Mouse (Mus musculus) lung, embryonic 15.5 days (tissue): ENCODE data around the gene Nuak1. TPM values are rescaled to one million over a fixed set of nuclear protein-coding genes. Genes with fewer than 3 reads are reported as not detected.

Source experiments
- ATAC-seq: fragments of 200-750 bp; cut with Nextera tagmentation; 2 replicates; pipeline ENCODE4 v1.8.0; 2017; ENCODE audit warnings: moderate number of reproducible peaks, borderline replicate concordance; ENCODE audit not compliant: low FRiP score, low TSS enrichment; ENCODE audit errors: extremely low read depth
- H3K27ac ChIP-seq: fragments of 300-500 bp; sonication (generic); 2 replicates; pipeline ENCODE4 v1.5.1; 2015; ENCODE audit warnings: moderate library complexity, mild to moderate bottlenecking, inconsistent platforms
- H3K27me3 ChIP-seq: fragments of 300-500 bp; sonication (generic); 2 replicates; pipeline ENCODE4 v1.6.1; 2015; ENCODE audit warnings: inconsistent platforms
- H3K36me3 ChIP-seq: fragments of 300-500 bp; sonication (generic); 2 replicates; pipeline ENCODE4 v1.6.1; 2015; ENCODE audit warnings: inconsistent platforms
- H3K4me1 ChIP-seq: fragments of 300-500 bp; sonication (generic); 2 replicates; pipeline ENCODE4 v1.6.1; 2015; ENCODE audit warnings: inconsistent platforms
- H3K4me2 ChIP-seq: fragments of 300-500 bp; sonication (generic); 2 replicates; pipeline ENCODE4 v1.6.1; 2015; ENCODE audit warnings: inconsistent platforms, mild to moderate bottlenecking, moderate library complexity
- H3K4me3 ChIP-seq: fragments of 300-500 bp; sonication (generic); 2 replicates; pipeline ENCODE4 v1.5.1; 2015; ENCODE audit warnings: mild to moderate bottlenecking, inconsistent platforms
- H3K9ac ChIP-seq: fragments of 300-500 bp; sonication (generic); 2 replicates; pipeline ENCODE4 v1.6.1; 2015; ENCODE audit warnings: inconsistent platforms
- H3K9me3 ChIP-seq: fragments of 300-500 bp; sonication (generic); 2 replicates; pipeline ENCODE4 v1.6.1; 2016; ENCODE audit warnings: inconsistent platforms
- WGBS: fragments of 180-500 bp; shearing (Covaris S2); methylation state at CpG from one replicate; pipeline ENCODE4 v1.1.7; 2015; 5-methylcytosine and 5-hydroxymethylcytosine counted together
- polyA plus RNA-seq: library from polyadenylated mRNA; unstranded; fragments of >200 nt; fragmentation: Nextera tagmentation; extraction: Ambion mirVana; gene quantifications from 2 replicates; pipeline ENCODE4 v1.2.1, GENCODE M21; 2015

Gene Nuak1
- polyA plus RNA-seq, 1 experiment from 2014 or later, result 2.6 TPM

DNA sequence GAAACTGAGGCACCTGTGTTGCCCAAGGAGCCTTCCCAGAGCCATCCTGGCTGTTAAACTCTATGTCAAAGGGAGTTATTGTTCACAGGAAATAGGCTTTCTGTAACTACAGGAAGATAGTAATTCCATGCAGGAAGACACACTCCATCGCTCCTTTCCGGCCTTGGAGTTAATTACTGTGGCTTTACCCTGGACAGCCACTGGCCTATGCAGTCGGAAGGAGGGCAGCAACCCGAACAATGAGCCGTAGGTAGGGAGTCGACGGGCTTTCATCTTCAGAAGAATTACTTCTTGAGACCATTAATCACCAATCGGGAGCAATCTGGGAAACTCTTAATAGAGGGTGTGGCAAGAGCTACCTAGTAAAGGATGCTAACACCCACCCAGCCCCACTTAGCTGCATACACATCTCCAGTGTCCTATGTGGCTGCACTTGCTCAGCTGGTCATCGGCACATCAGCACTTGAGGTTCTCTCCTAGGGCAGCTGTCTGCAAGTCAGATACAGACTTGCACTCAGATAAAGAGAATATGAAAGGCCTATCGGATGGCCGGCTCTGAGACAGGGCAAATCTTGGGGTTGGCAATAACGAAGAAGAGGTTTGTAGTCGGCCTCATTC is 53.7 kb downstream of the Nuak1 start:
- WGBS, result 70% methylated on average over 13 of the region's 13 CpGs
- H3K36me3 ChIP-seq, result no peaks in the 10 kb centered on the region
- H3K27ac ChIP-seq, result no peak overlapping the region
- H3K9ac ChIP-seq, result no peak overlapping the region
- ATAC-seq, result no peak
- H3K4me1 ChIP-seq, result peaks cover 65% of the 10 kb centered on the region
- no peaks in the 10 kb centered on the region for H3K27me3 ChIP-seq
- H3K4me3 ChIP-seq, result no peak overlapping the region
- no peaks in the 10 kb centered on the region for H3K9me3 ChIP-seq
- no peak overlapping the region for H3K4me2 ChIP-seq

DNA sequence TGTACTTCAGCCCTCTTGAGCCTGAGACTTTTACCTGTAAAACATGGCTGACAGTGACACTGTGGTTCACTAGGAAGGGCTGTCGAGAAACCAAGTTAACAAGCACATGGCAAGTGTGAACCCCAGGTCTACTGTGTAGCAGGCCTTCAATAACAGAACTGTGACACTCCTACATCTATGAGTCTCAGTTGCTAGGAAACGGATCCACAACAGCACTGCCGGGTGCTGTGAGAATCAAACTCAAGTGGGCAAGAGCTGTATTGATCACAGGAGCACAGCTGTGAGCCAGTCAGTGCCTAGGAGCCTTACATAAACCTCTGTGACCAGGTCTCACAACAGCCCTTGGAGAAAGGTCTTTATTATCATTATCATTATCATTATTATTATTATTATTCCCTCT is 54.2 kb downstream of the Nuak1 start:
- H3K4me2 ChIP-seq, result no peak overlapping the region
- no peaks in the 10 kb centered on the region for H3K27me3 ChIP-seq
- no peaks in the 10 kb centered on the region for H3K9me3 ChIP-seq
- no peaks in the 10 kb centered on the region for H3K36me3 ChIP-seq
- 72% methylated on average over 3 of the region's 3 CpGs for WGBS
- no peak overlapping the region for H3K4me3 ChIP-seq
- no peak overlapping the region for H3K27ac ChIP-seq
- peaks cover 61% of the 10 kb centered on the region for H3K4me1 ChIP-seq
- ATAC-seq, result no peak
- H3K9ac ChIP-seq, result no peak overlapping the region

DNA sequence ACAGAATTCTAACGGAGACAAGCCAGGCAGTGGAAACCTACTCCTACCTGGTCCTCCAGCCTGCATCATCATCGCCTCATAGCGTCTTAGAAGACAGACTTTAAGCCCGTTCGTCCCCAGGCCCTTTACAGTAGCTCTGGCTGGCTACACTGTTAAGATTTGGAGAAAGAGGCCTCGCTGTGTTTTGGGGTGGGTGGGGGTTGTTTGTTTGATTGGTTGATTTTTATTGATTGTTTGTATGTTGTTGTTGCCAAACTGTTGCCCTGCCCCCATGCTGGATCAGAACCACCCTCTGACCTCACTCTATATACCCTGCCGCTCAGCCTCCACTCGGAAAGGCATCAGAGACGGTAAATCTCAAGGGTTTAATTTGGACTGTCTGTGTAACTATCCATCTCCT is 55.6 kb downstream of the Nuak1 start:
- Histone ChIP-seq H3K9ac (no peak overlapping the region), H3K4me1 (peaks cover 55% of the 10 kb centered on the region), H3K9me3 (no peaks in the 10 kb centered on the region), H3K36me3 (no peaks in the 10 kb centered on the region), H3K4me2 (no peak overlapping the region), H3K27ac (no peak overlapping the region), H3K4me3 (no peak overlapping the region), H3K27me3 (no peaks in the 10 kb centered on the region)
- no peak for ATAC-seq
- WGBS, result 80% methylated on average over 9 of the region's 9 CpGs

DNA sequence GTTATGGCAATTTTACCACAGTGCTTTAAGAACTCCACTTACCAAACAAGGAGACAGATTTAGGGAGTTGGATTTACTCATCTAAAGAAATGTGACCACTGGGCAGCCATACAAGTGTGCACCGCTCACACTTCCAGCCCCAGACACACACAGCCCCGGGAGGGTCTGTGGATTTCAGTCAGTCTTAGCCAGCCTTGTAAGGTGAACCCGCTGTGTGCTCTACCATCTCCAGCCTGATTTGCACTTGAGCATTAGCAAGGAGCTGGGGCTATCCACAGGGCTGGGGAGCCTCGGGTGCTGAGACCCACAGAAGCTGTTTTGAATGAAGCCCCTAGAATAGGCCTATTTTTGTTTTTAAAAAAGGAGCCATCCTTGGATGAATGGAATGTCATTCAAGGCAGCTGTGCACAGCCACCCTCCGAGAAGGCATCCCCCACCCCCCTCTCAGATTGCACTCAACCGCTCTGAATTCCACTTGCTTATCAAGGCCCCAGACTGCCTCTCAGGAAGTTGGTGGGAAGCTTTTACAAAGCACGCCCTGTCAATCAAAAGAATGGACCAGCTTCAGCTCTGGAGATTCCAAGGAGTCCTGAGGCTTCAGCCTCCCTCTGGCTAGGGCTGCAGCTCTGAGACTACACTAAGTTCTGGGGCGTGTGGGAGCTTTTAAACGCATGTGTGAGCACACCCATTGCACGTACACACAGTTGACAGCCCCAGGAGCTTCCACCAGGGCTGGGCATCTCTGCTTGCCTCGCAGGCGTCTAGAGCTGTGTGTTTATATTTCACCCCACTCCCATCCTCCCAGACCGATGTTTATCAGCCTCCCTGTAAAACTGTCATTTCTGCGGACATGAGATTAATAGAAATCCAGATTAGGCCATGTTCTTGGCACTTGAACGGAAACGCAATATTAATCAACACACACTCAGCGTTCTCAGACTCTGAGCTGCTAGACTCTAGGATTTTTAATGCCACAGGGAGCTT is 57.2 kb downstream of the Nuak1 start:
- WGBS, result 10% methylated on average over 17 of the region's 17 CpGs
- no peaks in the 10 kb centered on the region for H3K27me3 ChIP-seq
- H3K9me3 ChIP-seq, result no peaks in the 10 kb centered on the region
- no peak overlapping the region; the same call in 1 of the 2 replicates for H3K4me2 ChIP-seq
- no peak overlapping the region for H3K4me3 ChIP-seq
- no peak overlapping the region for H3K9ac ChIP-seq
- H3K36me3 ChIP-seq, result 0 out of 2 replicates have a peak, but pooled peaks cover 3% of the 10 kb centered on the region
- ATAC-seq, result peak; percentile 83
- peak overlapping the region; percentile 77 for H3K27ac ChIP-seq
- H3K4me1 ChIP-seq, result peaks cover 40% of the 10 kb centered on the region

DNA sequence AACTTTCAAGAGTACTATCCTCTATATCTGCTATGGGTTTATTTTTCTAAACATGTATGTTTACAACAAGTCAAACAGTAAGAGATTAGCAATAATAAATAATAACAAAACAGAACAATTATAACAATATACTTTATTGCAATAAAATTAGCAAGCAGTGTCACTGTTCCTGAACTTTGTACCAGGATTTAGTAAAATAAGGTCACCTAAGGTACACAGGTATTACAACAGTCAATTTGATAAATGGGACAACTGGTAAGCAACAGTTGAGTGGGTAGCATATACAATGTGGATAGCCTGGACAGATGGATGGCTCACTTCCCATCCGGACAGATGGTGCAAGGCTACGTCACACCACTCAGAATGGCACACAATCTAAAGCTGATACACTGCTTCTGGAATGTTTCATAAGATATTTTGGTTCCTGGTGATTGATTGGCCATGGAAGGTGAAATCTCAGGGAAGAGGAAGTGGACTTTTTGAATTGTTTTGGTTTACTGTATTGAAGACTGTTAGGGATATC is 59.1 kb downstream of the Nuak1 start:
- Histone ChIP-seq H3K27me3 (no peaks in the 10 kb centered on the region), H3K9me3 (no peaks in the 10 kb centered on the region), H3K36me3 (0 out of 2 replicates have a peak, but pooled peaks cover 3% of the 10 kb centered on the region), H3K27ac (no peak overlapping the region), H3K4me2 (no peak overlapping the region), H3K4me1 (peaks cover 22% of the 10 kb centered on the region), H3K4me3 (no peak overlapping the region), H3K9ac (no peak overlapping the region)
- no peak for ATAC-seq
- 65% methylated on average over 2 of the region's 2 CpGs for WGBS

DNA sequence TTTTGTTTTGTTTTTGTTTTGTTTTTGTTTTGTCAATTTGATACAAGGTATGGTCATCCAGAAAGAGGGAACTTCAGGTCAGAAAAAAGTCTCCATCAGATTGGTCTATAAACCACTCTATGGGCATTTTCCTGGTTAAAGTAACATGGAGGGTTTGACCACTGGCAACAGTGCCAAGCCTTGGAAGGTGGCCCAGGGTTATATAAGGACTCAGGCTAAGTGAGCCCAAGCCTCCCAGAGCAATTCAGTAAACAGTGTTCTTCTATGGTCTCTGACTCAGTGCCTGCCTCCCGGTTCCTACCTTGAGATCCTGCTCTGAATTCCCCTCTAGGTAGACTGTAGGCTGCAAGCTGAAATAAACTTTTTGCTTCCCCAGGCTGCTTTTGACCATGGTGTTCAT is 61.0 kb downstream of the Nuak1 start:
- Histone ChIP-seq H3K36me3 (peaks cover 10% of the 10 kb centered on the region), H3K4me2 (no peak overlapping the region), H3K27ac (no peak overlapping the region), H3K4me1 (peaks cover 14% of the 10 kb centered on the region), H3K9ac (no peak overlapping the region), H3K4me3 (no peak overlapping the region), H3K27me3 (no peaks in the 10 kb centered on the region), H3K9me3 (no peaks in the 10 kb centered on the region)
- 96% methylated on average over 1 of the region's 1 CpGs for WGBS
- no peak for ATAC-seq

DNA sequence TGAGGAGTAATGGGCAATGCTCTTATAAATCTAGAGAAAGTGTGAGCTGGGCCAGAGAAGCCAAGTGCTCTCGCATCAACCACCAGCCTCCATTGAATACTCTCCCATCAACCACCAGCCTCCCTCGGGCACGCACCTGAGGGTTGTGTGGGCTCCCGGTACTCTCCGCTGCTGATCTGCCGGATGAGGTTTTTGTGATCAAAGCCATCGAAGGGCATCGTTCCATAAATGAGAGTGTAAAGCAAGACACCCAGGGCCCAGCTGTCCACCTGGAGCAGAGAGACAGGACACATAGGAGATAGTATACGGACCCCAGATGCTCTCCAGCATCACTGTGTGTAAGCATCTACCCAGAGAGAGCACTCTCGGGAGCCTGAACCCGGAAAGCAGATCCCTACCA is 62.4 kb downstream of the Nuak1 start:
- ATAC-seq, result no peak
- H3K4me1 ChIP-seq, result peaks cover 3% of the 10 kb centered on the region
- no peaks in the 10 kb centered on the region for H3K9me3 ChIP-seq
- no peak overlapping the region for H3K4me3 ChIP-seq
- H3K9ac ChIP-seq, result no peak overlapping the region
- WGBS, result 93% methylated on average over 11 of the region's 11 CpGs
- peaks cover 19% of the 10 kb centered on the region for H3K36me3 ChIP-seq
- no peak overlapping the region for H3K27ac ChIP-seq
- H3K27me3 ChIP-seq, result no peaks in the 10 kb centered on the region
- no peak overlapping the region for H3K4me2 ChIP-seq

DNA sequence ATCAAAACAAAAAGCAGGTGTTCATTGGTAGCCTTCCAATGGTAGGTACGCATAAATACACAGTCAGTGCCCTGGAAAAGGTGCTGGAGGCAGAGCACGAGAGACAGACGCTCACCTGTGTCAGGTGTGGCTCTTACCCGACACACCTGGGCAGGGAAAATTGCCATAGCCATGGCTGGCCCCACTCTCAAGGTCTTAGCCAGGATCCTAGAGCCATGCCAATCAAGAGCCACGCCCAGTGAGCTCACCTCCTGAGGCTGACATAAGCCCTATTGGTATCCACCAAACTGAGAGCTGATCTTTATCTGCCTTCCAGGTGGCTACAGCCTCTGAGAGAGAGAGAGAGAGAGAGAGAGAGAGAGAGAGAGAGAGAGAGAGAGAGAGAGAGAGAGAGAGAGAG is 64.1 kb downstream of the Nuak1 start:
- no peaks in the 10 kb centered on the region for H3K9me3 ChIP-seq
- 80% methylated on average over 5 of the region's 5 CpGs for WGBS
- H3K9ac ChIP-seq, result no peak overlapping the region
- peaks cover 9% of the 10 kb centered on the region; the same call in 1 of the 2 replicates for H3K4me1 ChIP-seq
- H3K27me3 ChIP-seq, result no peaks in the 10 kb centered on the region
- ATAC-seq, result no peak
- H3K4me2 ChIP-seq, result no peak overlapping the region
- peaks cover 19% of the 10 kb centered on the region for H3K36me3 ChIP-seq
- no peak overlapping the region for H3K27ac ChIP-seq
- H3K4me3 ChIP-seq, result no peak overlapping the region

DNA sequence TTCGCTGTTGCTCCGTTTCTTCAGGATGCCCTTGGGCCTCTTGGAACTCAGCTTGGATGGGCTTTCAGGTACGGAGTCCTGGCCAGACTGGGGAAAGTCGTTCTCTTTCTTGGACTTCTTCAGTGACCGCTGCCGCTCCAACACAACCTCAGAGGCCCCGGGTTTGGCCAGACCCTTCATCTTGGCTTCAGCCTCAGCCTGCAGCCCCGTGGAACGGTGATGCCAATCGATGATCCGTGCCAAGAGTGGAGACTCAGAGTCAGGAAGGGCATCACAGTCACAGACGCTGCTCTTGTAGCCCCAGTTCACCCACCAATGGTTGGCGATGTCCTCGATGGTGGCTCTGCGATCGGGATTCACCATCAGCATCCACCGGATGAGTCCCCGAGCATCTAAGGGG is 65.4 kb downstream of the Nuak1 start:
- 95% methylated on average over 18 of the region's 18 CpGs for WGBS
- Histone ChIP-seq H3K4me1 (peaks cover 9% of the 10 kb centered on the region; the same call in 1 of the 2 replicates), H3K27me3 (no peaks in the 10 kb centered on the region), H3K4me3 (no peak overlapping the region), H3K27ac (no peak overlapping the region), H3K4me2 (no peak overlapping the region), H3K36me3 (peaks cover 19% of the 10 kb centered on the region), H3K9ac (no peak overlapping the region), H3K9me3 (no peaks in the 10 kb centered on the region)
- no peak for ATAC-seq

DNA sequence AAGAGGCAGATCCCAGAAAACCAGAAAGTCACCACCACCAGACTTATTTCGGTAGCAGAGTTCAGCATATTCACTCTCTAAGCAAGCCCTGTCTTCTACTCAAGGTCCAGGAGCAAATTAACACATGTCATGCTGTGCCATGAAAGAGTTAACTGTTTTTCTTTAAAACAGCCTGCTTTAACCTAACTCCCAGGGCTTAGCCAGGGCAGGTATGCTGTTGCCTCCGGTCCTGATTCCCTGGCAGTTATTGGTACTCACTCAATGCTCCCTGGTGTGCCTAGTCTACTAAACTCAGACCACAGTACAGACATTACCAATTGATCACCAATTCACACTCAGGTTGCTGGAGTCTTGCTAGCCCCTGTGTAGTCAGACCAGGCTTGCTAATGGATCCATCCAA is 66.9 kb downstream of the Nuak1 start:
- H3K4me2 ChIP-seq, result no peak overlapping the region
- peaks cover 9% of the 10 kb centered on the region; the same call in 1 of the 2 replicates for H3K4me1 ChIP-seq
- H3K36me3 ChIP-seq, result peaks cover 20% of the 10 kb centered on the region
- H3K27me3 ChIP-seq, result no peaks in the 10 kb centered on the region
- no peak overlapping the region for H3K4me3 ChIP-seq
- 82% methylated on average over 2 of the region's 2 CpGs for WGBS
- H3K9ac ChIP-seq, result no peak overlapping the region
- no peak overlapping the region for H3K27ac ChIP-seq
- ATAC-seq, result no peak
- no peaks in the 10 kb centered on the region for H3K9me3 ChIP-seq

DNA sequence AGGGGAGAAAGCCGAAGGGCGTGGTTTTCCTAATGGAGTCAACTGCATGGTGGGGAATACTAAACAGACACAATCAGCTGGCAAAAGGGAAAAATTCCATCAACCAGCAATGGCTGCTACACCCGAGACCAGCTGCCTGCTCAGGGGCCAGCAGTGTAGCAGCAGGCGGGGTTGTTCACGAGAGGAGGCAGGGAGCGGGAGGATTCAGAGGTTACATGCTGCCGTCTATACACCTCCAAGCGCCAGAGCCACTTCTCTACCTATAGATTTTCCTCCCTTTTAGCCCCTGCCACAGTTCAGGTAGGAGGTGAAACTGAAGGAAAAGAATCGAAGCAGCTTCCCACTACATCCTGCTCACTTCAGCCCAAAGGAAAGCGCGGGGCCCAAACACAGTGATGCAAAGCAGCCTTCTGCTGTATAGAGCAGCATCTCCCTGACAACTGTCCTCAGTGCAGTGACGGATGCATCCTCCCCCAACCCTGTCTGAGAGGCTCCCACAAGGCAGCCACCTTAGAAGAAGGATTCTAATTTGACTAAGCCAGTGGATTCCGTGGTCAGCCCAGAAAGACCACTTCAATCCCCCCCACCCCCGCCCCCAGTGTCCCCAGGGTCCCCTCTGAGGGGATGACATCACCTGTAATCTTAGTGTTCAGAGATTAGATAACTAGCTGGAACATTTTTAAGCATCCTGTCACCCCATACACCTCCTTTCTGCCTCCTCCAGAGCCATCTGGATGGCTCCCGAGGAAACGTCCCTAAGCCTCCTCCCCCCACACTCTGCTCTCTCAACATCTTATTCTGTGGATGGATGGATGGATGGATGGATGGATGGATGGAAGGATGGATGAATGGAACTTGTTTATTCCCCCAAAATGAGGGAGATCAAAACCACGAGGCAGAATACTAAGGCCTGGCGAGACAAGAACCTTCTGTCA is 68.0 kb downstream of the Nuak1 start:
- 50% methylated on average over 18 of the region's 18 CpGs for WGBS
- Histone ChIP-seq H3K9ac (no peak overlapping the region), H3K4me3 (no peak overlapping the region), H3K27me3 (no peaks in the 10 kb centered on the region), H3K4me1 (peaks cover 9% of the 10 kb centered on the region; the same call in 1 of the 2 replicates), H3K9me3 (no peaks in the 10 kb centered on the region), H3K27ac (no peak overlapping the region), H3K4me2 (no peak overlapping the region), H3K36me3 (peaks cover 20% of the 10 kb centered on the region)
- ATAC-seq, result no peak
